Mouse (Mus musculus): Measurements from ENCODE around the gene Timd2. TPM values are rescaled to one million over a fixed set of nuclear protein-coding genes. Genes with fewer than 3 reads are reported as not detected.
"Not testable (repeated sequence)": the region's sequence is repeated elsewhere in the genome, so short reads cannot be mapped to it uniquely, and the experiment has no call there.

Gene Timd2
- under 1 TPM in 1 of 2 experiments, not detected in 1; 0.78 TPM for total RNA-seq (2021)
- long read RNA-seq, experiment 1, result 0 reads
- long read RNA-seq, experiment 2, result 0 reads

- DNase-seq (ENCODE audit: low spot score in 2 of 2), result no peak
Observed at GRCm38 (mm10) chr11:46706664-46707356, at the start of gene Timd2. Gene Timd2 (minus strand): TSS chr11:46707061.

GRCm38 (mm10) chr11:46755714-46756113, 48.9 kb upstream of the Timd2 start:
- not testable (repeated sequence) for DNase-seq (ENCODE audit: low spot score in 2 of 2)

- no peak for DNase-seq (ENCODE audit: low spot score in 2 of 2)
Observed at GRCm38 (mm10) chr11:46754669-46755068, 47.8 kb upstream of the Timd2 start.

GRCm38 (mm10) chr11:46753662-46754061, 46.8 kb upstream of the Timd2 start:
- no peak for DNase-seq (ENCODE audit: low spot score in 2 of 2)

GRCm38 (mm10) chr11:46747996-46748395, 41.1 kb upstream of the Timd2 start:
- no peak for DNase-seq (ENCODE audit: low spot score in 2 of 2)

GRCm38 (mm10) chr11:46741716-46742115, 34.9 kb upstream of the Timd2 start:
- no peak for DNase-seq (ENCODE audit: low spot score in 2 of 2)

- DNase-seq (ENCODE audit: low spot score in 2 of 2), result no peak
Observed at GRCm38 (mm10) chr11:46740886-46741285, 34.0 kb upstream of the Timd2 start.

- DNase-seq (ENCODE audit: low spot score in 2 of 2), result no peak
Observed at GRCm38 (mm10) chr11:46739501-46739900, 32.6 kb upstream of the Timd2 start.

- not testable (repeated sequence) for DNase-seq (ENCODE audit: low spot score in 2 of 2)
Observed at GRCm38 (mm10) chr11:46735076-46735475, 28.2 kb upstream of the Timd2 start, which contains the start of gene Havcr1. Gene Havcr1 (plus strand): TSS chr11:46735080.

GRCm38 (mm10) chr11:46734617-46735016, 27.8 kb upstream of the Timd2 start:
- DNase-seq (ENCODE audit: low spot score in 2 of 2), result no peak

- no peak for DNase-seq (ENCODE audit: low spot score in 2 of 2)
Observed at GRCm38 (mm10) chr11:46733242-46733789, 26.5 kb upstream of the Timd2 start.

- DNase-seq (ENCODE audit: low spot score in 2 of 2), result no peak
Observed at GRCm38 (mm10) chr11:46731541-46732070, 24.7 kb upstream of the Timd2 start.

GRCm38 (mm10) chr11:46698830-46699229, 8.0 kb downstream of the Timd2 start:
- no peak for DNase-seq (ENCODE audit: low spot score in 2 of 2)

GRCm38 (mm10) chr11:46698278-46698655, 8.6 kb downstream of the Timd2 start:
- DNase-seq (ENCODE audit: low spot score in 2 of 2), result no peak

- no peak for DNase-seq (ENCODE audit: low spot score in 2 of 2)
Observed at GRCm38 (mm10) chr11:46697433-46698277, 9.2 kb downstream of the Timd2 start.

- DNase-seq (ENCODE audit: low spot score in 2 of 2), result not testable (repeated sequence)
Observed at GRCm38 (mm10) chr11:46695849-46696248, 11.0 kb downstream of the Timd2 start.

GRCm38 (mm10) chr11:46690136-46690535, 16.7 kb downstream of the Timd2 start:
- no peak for DNase-seq (ENCODE audit: low spot score in 2 of 2)

GRCm38 (mm10) chr11:46683723-46684122, 23.1 kb downstream of the Timd2 start:
- no peak for DNase-seq (ENCODE audit: low spot score in 2 of 2)

- no peak for DNase-seq (ENCODE audit: low spot score in 2 of 2)
Observed at GRCm38 (mm10) chr11:46682842-46683241, 24.0 kb downstream of the Timd2 start.

- no peak for DNase-seq (ENCODE audit: low spot score in 2 of 2)
Observed at GRCm38 (mm10) chr11:46667938-46668337, 38.9 kb downstream of the Timd2 start.

- DNase-seq (ENCODE audit: low spot score in 2 of 2), result no peak
Observed at GRCm38 (mm10) chr11:46667105-46667504, 39.8 kb downstream of the Timd2 start.

Measured in gastrocnemius, postnatal 4 days (tissue).